Mouse (Mus musculus) T-helper 17 cell (primary cell): Measurements from ENCODE around the gene Pdpk1.
"Not testable (repeated sequence)": the region's sequence is repeated elsewhere in the genome, so short reads cannot be mapped to it uniquely, and the experiment has no call there.

ENCODE experiments used
- in situ Hi-C, 2 experiments: fragments of 300-600 bp; cut with MboI, MseI; formaldehyde crosslinking; loops; 1 replicate in 1 of 2; 2 replicates in 1 of 2; pipeline ENCODE4 v1.15.1; 2025; ENCODE audit warnings: high pct_unique_total_duplicates in 2 of 2

The Pdpk1 gene

DNA sequence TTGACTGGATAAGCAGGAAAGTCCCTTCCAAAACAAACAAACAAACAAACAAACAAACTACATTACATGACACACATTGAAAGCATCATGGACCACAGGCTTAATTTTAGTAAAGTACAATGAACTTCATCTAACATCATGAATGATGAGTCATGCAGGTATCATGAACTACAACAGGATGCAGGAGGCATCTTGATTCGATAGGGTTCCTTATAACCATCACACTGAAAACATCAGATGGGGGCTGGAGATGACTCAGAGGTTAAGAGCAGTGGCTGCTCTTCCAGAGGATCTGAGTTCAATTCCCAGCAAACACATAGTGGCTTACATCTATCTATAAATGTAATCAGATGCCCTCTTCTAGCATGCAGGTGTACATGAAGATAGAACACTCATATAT, 23.1 kb downstream of the Pdpk1 start:
- in situ Hi-C loops = no loop called here

DNA sequence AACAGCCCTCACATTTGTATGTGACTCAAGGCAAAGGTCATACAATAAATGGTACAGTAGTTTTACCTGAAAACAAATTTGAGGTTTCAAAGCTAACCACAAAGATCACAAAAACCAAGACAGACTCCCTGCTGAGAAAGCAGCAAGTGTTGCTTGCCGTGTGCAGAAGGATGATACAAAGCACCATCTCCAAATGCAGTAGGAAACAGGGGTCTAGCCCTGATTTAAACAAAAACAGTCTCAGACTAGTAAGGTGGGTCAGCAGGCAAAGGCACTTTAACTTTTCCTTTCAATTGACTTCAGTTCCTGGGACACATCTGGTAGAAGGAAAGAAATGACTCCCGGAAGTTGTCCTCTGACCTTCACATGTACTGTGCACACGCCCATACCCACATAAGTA, 23.9 kb downstream of the Pdpk1 start:
- in situ Hi-C loops = no loop called here

DNA sequence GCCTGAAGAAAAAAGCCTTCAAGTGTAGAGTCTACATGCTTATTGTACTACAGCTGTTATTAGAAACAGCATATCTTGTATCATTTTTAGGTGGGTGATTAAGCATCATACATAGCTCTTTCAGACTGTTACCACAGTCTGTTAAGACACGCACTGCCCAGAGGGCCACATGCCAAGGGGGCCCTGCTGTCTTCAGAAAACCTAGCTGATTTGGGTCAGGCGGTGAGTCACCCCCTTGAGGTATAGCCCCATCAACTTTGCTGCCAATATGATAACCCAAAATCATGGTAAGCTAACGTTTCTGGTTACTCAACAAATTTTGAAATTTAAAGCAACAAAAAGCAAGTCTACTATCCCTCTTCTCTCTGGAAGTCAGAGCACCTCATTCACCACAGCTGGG, 31.3 kb downstream of the Pdpk1 start:
- in situ Hi-C loops = no loop called here

DNA sequence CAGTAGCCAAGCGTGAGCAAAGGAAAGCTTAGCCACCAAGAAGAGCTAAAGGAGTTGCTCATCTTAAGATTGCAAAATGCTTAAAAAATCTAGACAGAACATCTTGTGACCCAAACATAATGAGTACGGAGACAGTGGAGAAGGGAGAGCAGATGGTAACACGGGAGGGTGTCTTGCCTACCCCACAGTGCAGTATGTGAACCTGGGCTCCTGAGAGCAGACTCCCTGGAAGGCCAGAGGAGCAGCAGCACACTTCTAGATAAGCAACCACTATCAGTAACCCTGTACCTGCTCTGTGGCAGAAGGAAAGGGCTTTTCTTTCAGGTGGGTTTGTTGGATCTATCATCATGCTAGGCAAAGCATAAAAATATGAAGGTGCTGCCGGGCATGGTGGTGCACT, 37.7 kb downstream of the Pdpk1 start:
- in situ Hi-C loops = no loop called here

DNA sequence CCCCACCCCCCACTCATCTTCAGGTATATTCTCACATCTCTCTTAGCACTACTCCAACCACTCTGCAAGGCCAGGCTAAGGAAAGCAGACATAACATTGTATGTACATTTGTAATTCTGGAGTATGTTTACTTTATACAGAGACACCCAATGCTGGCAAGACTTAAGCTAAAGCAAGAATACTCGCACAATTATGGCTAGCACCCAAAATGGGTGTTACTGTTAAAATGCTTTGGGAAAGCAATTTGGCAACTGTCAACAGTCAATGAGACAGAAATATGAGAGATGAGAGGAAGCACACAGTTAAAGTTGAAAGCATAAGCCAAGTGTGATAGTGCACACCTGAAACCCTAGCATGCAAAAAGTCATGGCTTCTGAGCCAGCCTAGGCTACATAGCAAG, 39.5 kb downstream of the Pdpk1 start:
- in situ Hi-C loops = no loop called here

DNA sequence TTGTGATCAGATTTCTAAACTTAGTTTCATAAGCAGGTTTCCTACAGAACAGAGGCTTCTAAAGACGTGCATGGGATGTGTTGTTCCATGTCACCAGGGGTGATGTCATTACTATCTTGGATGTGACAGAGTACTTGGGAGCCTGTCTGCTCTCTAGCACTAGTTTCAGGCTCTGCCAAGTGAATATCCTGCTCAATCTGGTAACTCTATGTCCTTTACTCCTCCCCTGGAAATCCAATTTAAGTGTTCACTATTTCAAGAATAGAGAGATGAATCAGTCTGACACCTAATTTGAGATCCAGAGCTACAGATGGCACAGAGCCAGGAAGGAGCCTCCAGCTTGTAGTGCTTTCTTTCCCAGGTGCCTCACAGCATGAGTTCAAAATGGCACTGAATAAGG, 41.8 kb downstream of the Pdpk1 start:
- in situ Hi-C loops = no loop called here

DNA sequence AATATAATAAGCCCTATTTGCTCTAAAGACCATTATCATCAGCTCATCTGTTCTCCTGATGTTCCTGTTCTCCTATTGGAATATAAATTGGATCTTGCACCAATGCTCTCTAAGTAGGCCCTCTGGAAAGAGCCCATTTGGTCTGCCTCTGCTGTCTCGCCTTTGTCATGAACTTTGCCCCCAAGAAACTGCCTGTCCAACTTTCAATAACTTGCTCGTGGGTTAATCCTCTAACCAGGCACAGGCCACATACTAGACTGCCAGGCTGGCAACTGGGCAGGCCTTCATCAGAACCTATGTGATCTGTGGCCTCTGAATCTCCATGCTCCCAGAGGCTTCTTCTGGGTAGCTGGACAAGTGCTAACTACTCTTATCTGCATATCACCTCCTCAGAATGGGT, 45.6 kb downstream of the Pdpk1 start:
- in situ Hi-C loops = no loop called here

DNA sequence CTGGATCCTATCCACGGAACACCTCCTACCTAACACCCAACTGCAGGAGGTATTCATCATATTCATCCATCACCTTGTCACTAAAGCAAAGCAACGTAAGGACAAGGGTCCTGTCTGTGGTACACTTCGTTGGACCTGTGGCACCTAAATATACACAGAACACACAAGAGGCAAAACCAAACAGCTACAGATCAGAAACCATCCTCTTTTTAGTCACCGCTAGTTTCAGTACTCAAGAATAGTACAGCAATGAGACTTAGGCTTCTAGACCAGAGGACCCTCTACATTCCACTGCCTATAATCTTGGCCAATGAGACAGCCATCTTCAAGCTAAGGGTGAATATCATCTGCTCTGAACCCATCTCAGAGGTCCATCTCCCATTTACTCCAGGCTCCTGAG, 52.4 kb downstream of the Pdpk1 start:
- in situ Hi-C loops = no loop called here

DNA sequence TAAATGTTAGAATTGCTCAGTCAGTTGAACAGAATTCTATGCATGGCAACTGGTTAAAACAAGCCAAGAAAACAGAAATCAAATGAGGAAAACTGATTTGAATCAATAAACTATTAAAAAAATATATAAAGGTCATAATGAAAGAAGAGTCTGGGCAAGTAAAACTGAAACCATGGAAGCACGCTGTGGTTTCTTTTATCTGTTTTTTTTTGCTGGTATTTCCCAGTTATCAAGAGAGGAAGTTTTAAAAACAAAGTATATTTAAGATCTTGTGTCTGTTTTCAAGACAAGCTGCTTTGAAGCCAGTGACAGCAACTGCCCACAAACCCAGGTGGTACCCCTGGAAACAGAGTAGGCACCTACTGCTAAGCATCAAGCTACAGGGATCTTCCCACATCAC, 60.1 kb downstream of the Pdpk1 start:
- in situ Hi-C loops = no loop called here

DNA sequence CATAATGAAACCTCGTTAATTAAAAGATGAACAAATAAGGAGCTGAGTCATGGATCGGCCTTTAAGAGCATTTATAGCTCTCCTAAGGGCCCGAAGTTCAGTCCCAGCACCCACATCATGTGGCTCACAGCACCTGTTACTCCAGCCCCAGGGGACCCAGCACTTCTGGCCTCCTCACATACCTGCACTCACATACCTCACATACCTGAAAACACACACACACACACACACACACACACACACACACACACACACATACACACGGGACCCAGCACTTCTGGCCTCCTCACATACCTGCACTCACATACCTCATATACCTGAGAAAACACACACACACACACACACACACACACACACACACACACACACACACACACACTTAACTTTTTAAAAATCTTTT, 64.3 kb downstream of the Pdpk1 start:
- in situ Hi-C loops = not testable (repeated sequence)

DNA sequence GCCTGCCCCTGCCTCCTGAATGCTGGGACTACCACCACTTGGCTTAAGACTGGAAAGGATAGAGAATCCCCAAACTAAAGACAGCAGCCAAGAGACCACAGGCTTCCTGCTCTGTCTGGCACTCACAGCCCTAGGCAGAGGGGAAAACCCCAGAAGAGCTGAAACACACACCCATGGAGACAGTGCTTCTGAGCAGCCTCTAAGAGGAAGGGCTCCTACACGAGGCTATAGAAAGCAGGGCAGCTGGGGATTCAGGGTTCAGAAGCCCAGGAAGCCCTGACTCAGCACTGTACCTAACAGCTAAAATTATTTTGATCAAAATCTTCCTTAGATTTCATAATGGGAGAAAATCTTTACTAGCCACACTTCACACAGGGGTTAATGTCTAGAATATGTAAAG, 66.1 kb downstream of the Pdpk1 start:
- in situ Hi-C loops = no loop called here

DNA sequence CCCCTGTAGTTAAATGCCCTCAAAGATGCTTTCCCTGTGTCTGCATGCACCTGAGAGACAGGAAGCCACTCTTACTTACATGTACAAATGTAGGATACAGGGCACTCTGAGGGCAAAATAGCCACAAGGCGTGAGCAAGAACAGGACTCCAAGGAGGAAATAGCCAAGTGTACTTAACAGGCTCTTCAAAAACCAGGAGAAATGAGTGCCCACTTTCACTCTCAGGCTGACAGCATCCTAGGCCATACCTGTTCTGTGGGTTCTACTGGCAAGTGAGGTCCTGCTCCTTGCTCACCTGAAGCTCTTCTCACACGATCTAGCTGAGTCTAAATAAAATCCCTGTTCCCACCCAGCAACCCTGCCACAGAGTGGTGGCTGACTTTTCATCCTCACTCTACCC, 73.6 kb downstream of the Pdpk1 start:
- in situ Hi-C loops = no loop called here

DNA sequence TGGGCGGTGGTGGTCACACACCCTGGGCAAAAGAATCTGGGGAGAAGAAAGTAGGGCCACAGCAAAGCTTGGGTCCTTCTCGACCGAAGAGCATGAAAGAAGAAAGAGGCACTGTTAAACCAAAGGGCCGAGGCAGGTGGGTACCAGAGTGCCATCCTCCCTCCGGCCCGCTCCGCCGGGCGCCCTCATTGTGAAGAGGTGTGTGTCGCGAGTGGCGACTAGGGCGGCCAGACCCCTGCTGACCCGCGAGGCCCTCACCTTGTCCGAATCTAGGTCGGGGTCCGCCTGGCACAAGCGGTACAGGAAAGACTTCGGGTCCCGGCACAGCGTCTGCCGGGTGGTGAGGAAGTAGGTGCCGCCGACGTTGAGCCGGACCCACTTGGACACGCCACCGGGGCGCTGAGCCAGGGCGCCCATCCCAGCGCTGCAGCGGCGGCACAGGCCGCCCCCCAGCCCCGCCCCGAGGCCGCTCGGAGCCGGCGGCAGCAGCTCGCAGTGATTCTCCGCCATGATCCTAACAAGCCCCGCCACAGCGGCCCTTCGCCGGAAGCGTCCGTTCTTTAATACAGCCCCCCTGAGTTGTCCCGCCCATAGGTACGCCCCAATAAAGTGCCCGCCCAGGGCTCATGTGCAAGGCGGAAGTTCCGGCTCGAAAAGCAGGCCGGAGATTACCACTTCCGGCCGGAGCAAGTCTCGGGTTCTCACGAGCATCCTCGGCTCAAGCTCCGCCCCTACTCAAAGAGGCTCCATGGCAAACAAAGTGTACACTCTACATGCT, 77.6 kb downstream of the Pdpk1 start, which contains the start of gene Kctd5:
Kctd5 (minus strand) TSS at position 567 of the 778 bp plus-strand sequence.
- in situ Hi-C loops = no loop called here

DNA sequence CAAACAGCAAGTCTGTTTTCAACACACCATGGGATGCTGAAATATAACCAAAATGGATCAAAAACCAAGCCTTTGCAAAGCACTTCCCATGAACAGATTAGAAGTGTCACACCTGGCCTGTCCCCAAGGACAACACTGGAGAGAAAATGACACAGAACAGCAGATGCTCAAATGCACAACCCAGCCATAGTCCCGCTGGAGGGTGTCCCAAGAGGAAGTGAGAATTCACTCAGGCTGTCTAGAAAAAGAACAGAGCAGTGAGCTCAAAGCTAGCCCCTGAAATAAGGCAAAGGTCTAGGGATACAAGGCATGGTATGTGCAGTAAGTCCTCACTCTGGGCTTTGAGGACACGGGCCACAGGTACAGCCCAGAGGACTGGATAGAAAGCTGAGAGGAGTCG, 81.2 kb downstream of the Pdpk1 start:
- in situ Hi-C loops = no loop called here

DNA sequence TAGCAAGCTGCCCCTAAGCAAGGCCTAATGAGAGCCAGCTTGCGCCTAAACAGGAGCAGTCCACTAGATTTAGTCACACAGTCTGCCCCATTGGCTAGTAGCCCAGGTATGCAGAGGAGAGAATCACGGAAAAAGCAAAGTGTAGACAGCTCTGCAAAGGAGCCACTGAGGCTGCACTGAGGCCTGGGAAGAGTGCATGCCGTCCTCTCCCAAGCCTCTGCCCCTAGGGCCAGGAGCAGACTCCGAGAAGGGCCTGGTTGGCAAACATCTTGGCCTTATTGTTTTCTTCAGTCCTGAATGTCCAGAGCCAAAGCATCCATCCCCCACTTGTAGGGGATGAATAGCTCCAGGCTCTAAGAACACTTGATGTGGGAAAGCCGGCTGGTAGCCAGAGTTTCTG, 82.5 kb downstream of the Pdpk1 start:
- in situ Hi-C loops = no loop called here

DNA sequence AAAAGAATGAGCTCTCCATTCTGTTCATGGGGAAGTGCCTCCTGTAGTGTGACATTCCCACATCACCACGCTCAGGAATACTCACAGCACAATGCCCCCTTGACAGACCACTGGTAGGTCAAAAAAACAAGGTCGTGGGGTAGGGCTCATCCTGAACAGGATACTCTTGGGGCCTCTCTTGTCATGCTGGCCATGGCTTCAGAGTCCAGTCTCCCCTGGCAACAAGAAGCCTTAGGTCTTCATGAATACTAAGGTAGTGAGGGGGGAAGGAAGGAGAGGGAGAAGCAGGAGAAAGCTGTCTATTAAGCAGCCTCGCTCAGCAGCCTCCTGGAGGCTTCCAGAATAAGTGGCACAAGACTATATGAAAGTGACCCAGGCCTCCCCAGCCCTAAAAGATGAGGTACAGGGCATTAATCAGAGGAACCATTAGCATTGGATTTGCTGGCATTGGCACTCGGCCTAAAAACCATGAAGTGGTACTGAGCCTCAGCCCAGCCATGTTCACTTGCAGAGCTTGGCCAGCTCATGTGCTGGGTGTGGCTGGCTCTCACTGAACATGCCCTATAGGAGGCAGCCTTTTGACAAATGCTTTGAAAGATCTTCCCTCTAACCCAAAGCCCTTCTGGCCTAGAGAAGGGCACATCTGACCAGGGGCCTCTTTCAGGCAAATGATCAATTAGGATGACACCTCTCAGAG, 88.1 kb downstream of the Pdpk1 start:
- in situ Hi-C loops = no loop called here

DNA sequence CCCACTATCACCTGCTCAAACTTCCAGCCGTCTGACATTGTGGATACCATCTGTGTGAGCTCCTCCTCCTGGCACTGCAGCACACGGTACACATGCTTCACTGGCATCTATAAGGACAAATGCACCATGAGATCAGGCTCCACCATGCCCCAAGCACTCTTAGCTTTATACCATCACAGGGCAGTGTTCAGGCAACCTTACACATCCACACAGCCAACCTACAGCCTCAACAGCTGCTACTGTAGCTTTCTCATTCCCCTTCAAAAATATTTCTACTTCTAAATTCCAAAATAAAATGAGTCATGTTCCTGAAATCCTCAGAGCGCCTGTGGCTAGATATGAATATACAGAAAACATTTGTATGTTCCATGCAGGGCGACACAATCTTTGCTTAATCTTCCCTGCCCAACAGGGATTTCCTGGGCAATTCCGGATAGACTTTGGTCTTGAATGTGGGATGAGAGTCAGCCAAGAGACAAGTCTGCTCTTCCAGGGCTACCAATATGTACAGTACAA, 92.9 kb downstream of the Pdpk1 start:
- in situ Hi-C loops = no loop called here

DNA sequence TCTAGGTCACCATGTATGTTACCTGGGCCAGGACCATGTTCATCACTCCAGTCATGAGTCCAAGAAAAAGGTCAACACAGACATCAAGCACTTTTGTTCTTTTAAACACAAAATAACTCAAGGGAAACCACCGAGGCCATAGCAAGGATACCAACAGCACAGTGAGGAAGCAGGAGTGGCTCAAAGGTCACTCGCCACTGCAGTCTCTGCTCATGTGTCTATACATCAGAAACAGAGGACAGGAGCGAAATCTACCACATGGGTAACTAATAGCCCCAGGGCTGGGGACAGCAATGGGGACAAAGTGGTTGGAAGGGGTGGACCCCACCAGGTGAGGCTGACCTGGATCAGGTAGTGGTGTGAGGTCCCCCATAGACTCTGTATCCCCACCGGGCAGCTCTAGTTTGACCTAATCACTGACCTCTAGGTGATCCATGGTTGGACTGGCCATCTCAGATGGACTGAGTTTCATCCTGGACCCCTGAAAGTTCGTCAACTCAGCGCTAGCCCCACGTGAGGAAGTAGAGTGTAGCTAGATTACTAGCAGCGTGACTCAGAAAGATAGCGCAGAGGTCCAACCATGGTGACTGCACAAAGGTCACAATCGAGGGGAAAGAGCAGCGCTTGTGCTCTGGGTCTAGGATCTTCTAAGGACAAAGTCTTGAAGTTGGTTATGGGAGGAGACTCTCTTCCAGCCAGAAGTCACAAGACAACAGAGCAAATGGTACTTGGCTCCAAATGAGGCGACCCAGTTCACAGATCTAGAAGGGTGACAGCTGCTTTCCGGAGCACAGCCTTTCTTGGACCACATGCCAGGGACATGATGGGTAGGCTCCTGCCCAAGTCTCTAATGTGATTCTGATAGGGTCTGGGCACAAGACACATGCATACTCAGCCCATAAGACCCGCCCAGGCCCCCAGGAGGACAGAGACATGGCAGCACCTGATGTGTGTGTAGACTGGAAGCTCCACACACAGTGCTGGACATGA, 93.8 kb downstream of the Pdpk1 start:
- in situ Hi-C loops = no loop called here

DNA sequence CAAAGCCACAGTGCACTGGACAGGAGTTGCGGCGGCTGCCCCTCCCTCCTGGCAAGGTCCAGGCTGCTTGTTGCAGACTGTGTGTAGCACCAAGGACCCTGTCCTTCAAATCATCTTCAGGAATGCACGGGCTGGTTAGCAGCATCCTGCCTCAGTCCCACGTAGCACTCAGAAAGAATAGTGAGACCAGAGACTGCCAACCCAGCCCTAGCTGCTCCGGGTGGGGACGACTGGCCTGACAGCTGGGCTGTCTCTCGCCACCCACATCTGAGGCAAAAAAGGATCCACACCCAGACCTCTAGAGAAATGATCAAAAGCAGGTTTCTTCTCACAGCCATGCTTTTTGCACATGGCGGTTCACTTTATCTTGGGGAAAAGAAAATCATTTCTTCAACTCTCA, 101.7 kb downstream of the Pdpk1 start:
- in situ Hi-C loops = no loop called here

DNA sequence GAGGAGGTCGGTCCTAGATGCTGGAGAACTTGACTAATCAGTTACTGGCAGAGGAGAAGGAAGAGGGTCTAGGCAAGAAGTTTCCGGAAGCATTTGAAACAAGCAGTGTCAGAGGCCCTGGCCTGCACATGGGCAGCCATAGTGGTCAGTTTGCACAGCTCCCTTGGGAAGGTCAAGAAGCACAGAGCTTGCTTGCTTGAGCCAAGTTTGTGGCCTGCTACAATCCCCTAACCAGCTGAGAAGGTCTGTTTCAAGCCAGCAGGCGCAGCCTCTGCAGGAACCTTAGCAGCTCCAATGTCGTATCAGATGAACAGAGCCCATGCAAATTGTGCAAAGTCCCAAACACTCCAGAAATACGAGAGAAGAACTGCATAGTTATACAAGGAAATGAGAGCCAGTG, 102.7 kb downstream of the Pdpk1 start:
- in situ Hi-C loops = no loop called here

DNA sequence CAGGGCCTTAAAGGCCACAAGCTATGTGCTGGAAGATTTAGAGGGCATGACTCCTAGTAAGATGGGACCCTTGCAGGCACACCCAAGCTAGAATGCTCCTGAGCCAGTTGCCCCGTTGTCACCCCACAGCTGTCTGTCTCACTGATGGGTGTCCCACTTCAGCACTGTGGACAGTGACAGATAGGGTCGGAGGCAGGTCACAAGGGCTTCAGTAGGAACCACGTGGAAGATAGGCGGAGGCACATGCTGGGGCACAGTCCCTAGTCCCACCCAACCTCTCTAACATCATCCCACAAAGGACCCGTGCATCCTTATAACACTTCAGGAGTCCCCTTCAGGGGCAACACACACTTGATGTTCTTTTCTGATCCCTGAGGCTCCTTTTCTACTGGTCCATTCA, 104.7 kb downstream of the Pdpk1 start:
- in situ Hi-C loops = no loop called here

DNA sequence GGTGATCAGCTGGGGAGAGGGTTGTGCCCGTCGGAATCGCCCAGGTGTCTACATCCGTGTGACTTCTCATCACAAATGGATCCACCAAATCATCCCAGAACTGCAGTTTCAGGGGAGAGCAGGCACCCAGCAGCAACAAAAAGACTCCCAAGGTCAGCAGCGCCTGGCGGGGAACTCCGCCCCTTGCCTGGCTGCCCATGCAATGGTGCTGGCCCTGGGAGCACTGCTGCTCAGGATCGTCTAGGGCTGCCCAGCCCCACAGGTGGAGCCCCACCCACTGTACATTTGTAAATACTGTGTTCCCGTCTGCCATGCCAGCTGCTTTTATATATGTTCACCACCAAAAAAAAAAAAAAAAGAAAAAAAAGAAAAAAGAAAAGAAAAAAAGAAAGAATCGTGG, 105.1 kb downstream of the Pdpk1 start:
- in situ Hi-C loops = no loop called here
